Mouse (Mus musculus) C2C12 (cell line): ENCODE data around the gene Rsu1.

Experiments used
- CEBPB ChIP-seq: IDR thresholded peaks from one replicate; pipeline ENCODE4 v1.6.1; 2011; ENCODE audit warnings: low read depth, mild to moderate bottlenecking, control low read depth, moderate library complexity
- CTCF ChIP-seq: IDR thresholded peaks from one replicate; pipeline ENCODE4 v1.5.1; 2011; ENCODE audit not compliant: control insufficient read depth, insufficient read depth, insufficient read length
- MYOD1 ChIP-seq: IDR thresholded peaks from one replicate; pipeline ENCODE4 v1.6.1; 2011; ENCODE audit warnings: low read depth; ENCODE audit not compliant: control insufficient read depth, insufficient read length
- MYOG ChIP-seq: IDR thresholded peaks from one replicate; pipeline ENCODE4 v1.6.1; 2011; ENCODE audit not compliant: control insufficient read depth, insufficient read length; ENCODE audit errors: extremely low read depth

DNA sequence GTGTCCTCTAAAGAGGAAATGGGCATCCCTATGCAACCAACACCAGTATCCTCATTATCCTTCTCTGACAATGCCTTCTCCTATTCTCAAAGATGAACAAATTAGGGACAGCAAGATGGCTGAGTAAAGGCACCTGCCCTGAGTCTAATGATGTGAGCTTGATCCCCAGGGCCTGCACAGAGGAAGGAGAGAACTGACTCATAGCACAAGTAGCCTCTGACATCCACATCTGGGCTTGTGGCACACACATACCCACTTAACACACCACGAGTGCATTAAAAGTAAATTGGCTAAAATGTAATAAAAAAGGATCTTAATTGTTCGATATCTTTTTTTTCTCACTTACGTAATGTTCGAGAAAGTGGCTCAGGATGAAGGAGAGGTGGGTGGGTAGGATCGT lies 177.2 kb downstream of the Rsu1 start:
- TF ChIP-seq CTCF (no peak), MYOG (no peak), CEBPB (no peak), MYOD1 (no peak)
